Mouse (Mus musculus) erythroblast, embryonic 14.5 days (primary cell): ENCODE data around the gene Wdr34. TPM values are rescaled to one million over a fixed set of nuclear protein-coding genes. Genes with fewer than 3 reads are reported as not detected.
A peak's percentile ranks its signal among the peaks of the same experiment; 100 is the strongest.

ENCODE experiments used
- H3K27me3 ChIP-seq: 2 replicates; pipeline ENCODE4 v1.6.1; 2012; ENCODE audit warnings: inconsistent platforms; ENCODE audit not compliant: control insufficient read depth
- H3K36me3 ChIP-seq: 2 replicates; pipeline ENCODE4 v1.6.1; 2012; ENCODE audit warnings: mild to moderate bottlenecking, inconsistent platforms; ENCODE audit not compliant: control insufficient read depth
- H3K4me1 ChIP-seq: 2 replicates; pipeline ENCODE4 v1.6.1; 2012; ENCODE audit warnings: inconsistent platforms; ENCODE audit not compliant: control insufficient read depth
- H3K4me3 ChIP-seq: replicated peaks from 2 replicates; pipeline ENCODE3; 2012; ENCODE audit warnings: moderate library complexity, mild to moderate bottlenecking, inconsistent platforms
- H3K9me3 ChIP-seq: 2 replicates; pipeline ENCODE4 v1.6.1; 2012; ENCODE audit warnings: low read length, inconsistent platforms, mixed read lengths; ENCODE audit not compliant: control insufficient read depth
- GATA1 ChIP-seq: IDR thresholded peaks from 2 replicates; pipeline ENCODE4 v1.6.1; 2012; ENCODE audit warnings: low read length, inconsistent platforms, mixed read lengths
- TAL1 ChIP-seq: IDR thresholded peaks from 3 replicates; pipeline ENCODE4 v1.6.1; 2012; ENCODE audit warnings: low read length, inconsistent platforms, mixed read lengths
- polyA plus RNA-seq: library from polyadenylated mRNA; stranded (reverse); fragments of >175 nt; gene quantifications from 2 replicates; pipeline ENCODE4 v1.2.3, GENCODE M21; 2012

The Wdr34 gene
- polyA plus RNA-seq, result 0.69 and 1.6 TPM in 2 replicates

DNA sequence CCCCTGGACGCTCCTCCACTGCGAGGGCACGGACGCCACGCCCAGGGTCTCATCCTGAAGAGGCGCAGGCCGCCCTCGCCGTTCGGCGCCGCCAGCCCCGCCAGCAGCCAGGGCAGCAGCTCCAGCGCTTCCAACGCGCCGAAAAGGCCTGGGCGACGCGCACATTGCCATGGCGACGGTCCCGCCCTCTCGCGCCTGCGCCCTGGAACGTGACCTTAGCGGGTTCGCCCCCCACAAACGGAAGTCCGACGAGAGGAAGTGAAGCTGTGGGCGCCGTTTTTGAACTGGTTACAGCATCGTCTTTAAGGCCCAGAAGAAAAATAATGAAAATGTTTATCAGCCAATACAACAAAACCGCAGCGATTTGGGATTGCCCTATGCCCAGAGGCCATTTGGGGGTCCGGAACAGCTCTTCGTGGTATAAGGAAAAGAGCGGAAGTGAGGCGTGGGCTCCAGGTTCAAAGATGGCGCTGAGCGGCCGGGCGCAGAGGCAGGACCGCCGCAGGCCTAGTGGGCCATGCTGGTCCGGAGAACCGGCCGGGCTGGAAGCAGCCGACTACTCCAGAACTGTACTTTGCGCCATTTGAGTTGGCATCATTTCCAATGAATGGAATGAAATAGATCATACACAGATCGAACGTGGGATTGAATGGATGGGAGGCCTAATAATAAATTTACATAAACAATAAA, at the start of gene Wdr34:
Wdr34 (minus strand) TSS at position 183 of the 690 bp plus-strand sequence.
- Histone ChIP-seq H3K4me1 (peaks cover 26% of the 10 kb centered on the region), H3K36me3 (peaks cover 3% of the 10 kb centered on the region), H3K4me3 (peak within 1 kb of the TSS; percentile 65), H3K27me3 (peaks cover 8% of the 10 kb centered on the region), H3K9me3 (no peaks in the 10 kb centered on the region)
- TF ChIP-seq GATA1 (no peak), TAL1 (no peak)

DNA sequence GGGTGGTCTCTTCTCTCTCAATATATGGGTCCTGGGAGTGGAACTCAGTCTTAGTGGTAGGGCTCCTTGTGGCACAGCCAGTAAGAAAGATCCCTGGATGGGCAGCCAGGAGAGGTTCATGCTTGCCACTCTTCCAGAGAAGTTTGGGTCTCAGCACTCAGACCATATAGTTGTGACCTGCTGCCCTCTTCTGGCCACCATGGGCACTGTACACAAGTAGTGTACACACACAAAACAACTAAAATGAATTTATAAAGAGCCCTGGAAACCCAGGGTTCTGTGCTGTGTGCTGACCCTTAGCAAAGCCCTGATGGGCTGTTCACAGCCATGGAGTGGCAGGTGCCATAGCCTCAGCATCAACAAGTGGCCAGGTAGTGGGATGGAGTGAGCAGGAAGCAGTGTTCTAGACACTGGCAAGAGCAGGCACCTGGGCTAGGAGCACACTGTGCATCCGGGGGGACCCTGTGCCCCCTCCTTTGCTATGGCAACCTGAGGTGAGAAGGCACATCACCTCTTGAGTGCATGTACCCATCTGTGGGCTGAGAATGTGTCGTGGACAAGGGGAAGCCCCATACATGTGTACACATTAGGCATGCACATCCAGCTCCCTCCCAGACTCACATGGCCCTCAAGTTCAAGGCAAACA, 47.3 kb upstream of the Wdr34 start:
- peaks cover 64% of the 10 kb centered on the region for H3K4me1 ChIP-seq
- no peaks in the 10 kb centered on the region for H3K27me3 ChIP-seq
- peaks cover 39% of the 10 kb centered on the region for H3K36me3 ChIP-seq
- TF ChIP-seq TAL1, result no peak
- TF ChIP-seq GATA1, result no peak
- H3K4me3 ChIP-seq, result no peak overlapping the region
- no peaks in the 10 kb centered on the region for H3K9me3 ChIP-seq

DNA sequence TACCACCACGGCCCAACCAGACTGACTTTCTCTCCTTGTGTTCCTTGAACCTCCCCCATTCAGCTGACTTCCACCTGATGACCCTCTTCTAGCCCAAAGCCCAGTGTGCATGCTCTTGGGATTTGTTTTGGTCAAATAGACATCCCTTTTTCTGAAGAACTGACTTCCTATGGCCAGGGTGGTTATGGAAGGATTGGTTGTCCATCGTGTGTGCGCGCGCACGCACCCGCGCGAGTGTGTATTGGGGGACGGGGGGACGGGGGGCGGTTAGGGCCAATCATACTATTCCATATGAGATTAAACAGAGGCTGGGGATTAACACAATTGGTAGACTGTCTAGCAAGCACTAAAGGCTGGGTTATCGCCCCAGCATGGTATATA, 45.5 kb upstream of the Wdr34 start:
- Histone ChIP-seq H3K4me1 (peaks cover 52% of the 10 kb centered on the region), H3K27me3 (no peaks in the 10 kb centered on the region), H3K36me3 (peaks cover 39% of the 10 kb centered on the region), H3K9me3 (no peaks in the 10 kb centered on the region), H3K4me3 (peak overlapping the region; percentile 77)
- TF ChIP-seq GATA1 (no peak), TAL1 (no peak)

DNA sequence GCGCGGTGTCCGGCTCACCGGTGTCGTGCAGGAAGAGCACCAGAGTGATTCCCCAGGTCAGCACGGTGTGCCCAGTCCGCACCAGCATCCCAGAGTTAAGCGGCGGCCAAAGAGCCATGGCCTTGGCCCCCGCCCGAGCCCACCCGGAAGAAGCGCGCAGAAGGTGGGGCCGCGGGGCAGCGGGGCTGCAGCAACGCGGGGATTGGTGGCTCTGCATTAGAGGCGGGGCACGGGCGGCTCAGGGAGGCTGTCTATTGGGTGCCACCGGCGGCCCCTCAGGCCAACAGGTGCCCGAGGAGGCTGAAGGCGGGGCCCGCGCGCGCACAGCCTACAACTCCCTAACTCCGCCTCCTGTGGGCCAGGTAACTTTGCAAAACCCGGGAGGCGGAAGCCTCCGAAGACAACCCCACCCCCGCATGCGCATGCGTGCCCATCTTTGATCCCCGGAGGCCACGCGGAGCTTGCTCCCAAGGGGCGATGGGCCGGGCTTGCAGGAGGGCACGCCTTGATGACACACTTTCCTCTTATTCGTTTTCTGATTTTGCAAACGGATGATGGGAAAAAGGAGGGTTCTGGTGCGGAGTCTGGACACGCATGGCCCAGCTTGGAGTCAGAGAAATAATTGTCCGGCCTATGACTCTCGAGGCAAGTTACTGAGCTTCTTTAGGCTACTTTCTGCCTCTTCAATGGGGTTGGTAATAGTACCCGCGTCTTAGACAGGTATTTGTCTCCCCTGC, 45.0 kb upstream of the Wdr34 start, which contains the start of gene Zdhhc12:
Zdhhc12 (minus strand) TSS at position 178 of the 737 bp plus-strand sequence.
- peaks cover 34% of the 10 kb centered on the region for H3K36me3 ChIP-seq
- TF ChIP-seq GATA1 (no peak), TAL1 (no peak)
- peaks cover 46% of the 10 kb centered on the region for H3K4me1 ChIP-seq
- no peaks in the 10 kb centered on the region for H3K9me3 ChIP-seq
- H3K27me3 ChIP-seq, result no peaks in the 10 kb centered on the region
- H3K4me3 ChIP-seq, result peak within 1 kb of the TSS; percentile 77

DNA sequence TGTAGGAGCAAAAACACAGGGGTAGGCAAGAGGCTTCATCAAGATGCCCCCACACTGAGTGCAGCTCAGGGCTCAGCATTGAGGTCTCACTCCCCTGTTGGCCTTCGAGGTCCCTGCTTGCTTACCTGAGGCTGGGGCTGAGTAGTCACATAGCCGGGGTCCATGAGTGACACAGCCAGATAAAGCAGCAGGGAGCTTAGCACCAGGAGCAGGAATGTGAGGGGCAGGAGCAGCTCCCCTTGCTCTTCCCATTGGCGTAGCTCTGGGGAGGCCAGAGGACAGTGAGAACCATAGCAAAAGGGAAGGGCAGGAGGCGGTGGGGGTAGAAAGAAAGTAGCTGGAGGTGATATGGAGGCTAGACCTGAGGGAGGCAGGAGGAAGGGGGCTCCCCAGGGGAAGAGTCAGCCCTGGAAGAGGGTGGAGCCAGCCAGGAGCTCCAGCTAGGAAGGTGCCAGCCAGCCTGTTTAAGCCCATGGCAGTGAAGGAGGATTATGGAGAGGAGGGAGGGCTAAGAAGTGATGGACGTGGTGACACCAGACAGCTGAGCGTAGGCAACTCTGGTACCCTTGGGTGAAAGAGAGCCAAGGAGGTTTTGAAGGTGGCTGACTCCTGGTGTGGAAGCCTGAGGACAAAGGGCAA, 43.7 kb upstream of the Wdr34 start:
- peaks cover 26% of the 10 kb centered on the region for H3K36me3 ChIP-seq
- H3K27me3 ChIP-seq, result no peaks in the 10 kb centered on the region
- no peaks in the 10 kb centered on the region for H3K9me3 ChIP-seq
- TF ChIP-seq GATA1 (no peak), TAL1 (no peak)
- H3K4me3 ChIP-seq, result peak overlapping the region; percentile 77
- H3K4me1 ChIP-seq, result peaks cover 46% of the 10 kb centered on the region

DNA sequence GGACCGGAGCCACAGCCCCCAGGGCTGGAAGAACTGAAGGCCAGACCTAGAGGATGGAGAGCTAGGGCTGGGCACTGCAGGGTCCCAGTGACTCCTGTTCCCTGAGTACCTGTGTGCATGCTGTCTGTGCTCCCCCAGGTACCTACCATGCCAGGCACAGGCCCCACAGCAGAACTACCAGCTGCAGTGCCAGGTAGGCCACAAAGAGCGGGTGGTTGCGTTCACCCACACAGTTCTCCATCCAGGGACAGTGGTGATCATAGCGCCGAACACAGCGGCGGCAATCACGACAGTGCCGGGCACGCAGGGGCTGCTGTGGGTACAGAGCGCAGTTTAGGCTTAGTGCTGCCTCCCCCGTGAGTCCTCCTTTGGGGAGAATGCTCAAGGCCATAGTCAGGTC, 42.8 kb upstream of the Wdr34 start:
- Histone ChIP-seq H3K4me3 (no peak overlapping the region), H3K4me1 (peaks cover 47% of the 10 kb centered on the region), H3K36me3 (peaks cover 26% of the 10 kb centered on the region), H3K27me3 (no peaks in the 10 kb centered on the region), H3K9me3 (no peaks in the 10 kb centered on the region)
- no peak for TF ChIP-seq GATA1
- no peak for TF ChIP-seq TAL1

DNA sequence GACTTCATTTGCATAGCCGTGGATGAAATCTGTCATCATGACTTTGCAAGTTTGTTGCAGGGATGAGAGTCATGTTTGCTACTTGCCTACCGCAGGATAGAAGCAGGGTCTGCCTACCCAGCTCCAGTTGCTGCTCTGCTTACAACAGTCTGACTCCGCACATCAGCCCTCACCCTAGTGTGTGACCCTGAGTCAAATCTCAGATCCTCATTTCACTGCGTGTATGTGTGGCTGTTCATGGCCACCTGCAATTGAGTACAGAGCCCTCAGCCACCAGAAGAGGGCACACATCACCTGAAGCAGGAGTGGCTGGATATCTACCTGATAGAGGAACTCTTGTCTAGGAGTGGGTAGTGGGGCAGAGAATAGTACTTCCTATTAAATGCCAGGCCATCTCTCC, 38.6 kb upstream of the Wdr34 start:
- Histone ChIP-seq H3K36me3 (peaks cover 23% of the 10 kb centered on the region), H3K9me3 (no peaks in the 10 kb centered on the region), H3K4me1 (peaks cover 13% of the 10 kb centered on the region), H3K4me3 (no peak overlapping the region), H3K27me3 (no peaks in the 10 kb centered on the region)
- TF ChIP-seq GATA1 (no peak), TAL1 (no peak)

DNA sequence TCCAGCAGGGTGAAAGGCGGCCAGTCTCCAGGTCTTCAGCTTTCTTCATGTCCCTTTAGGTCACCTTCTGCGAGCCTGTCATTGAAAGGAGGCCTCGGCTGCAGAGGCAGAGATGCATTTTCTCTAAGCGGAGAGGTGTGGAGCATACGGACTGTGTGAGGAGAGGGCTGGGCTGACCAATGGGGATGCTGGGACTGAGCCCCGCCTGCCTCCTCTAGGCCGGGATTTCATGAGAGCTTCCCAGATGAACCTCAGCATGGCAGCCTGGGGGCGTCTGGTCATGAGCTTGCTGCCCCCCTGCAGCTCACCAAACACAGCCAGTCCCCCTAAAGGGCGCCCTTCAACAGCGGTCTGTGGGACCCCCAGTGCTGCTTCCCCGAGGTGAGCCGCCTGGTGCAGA, 36.0 kb upstream of the Wdr34 start:
- TF ChIP-seq TAL1, result no peak
- Histone ChIP-seq H3K27me3 (no peaks in the 10 kb centered on the region), H3K4me1 (peaks cover 5% of the 10 kb centered on the region), H3K36me3 (no peaks in the 10 kb centered on the region; the same call in 1 of the 2 replicates), H3K9me3 (no peaks in the 10 kb centered on the region), H3K4me3 (no peak overlapping the region)

DNA sequence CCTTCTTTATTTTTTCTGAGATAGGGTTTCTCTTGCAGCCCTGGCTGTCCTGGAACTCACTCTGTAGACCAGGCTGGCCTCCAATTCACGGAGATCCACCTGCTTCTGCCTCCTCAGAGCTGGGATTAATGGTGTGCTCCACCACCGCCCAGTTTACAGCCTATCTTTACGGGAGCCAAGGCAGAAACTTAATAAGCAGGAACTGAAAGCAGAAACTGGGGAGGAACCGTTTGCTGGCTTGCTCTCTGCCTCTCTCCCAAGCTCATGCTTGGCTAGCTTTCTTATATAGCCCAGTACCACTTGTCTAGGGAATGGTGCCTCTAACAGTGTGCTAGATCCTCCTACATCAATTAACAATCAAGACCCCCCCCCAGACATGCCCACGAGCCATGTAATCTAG, 35.4 kb upstream of the Wdr34 start:
- H3K4me1 ChIP-seq, result peaks cover 5% of the 10 kb centered on the region
- TF ChIP-seq GATA1 (no peak), TAL1 (no peak)
- H3K36me3 ChIP-seq, result no peaks in the 10 kb centered on the region
- H3K27me3 ChIP-seq, result no peaks in the 10 kb centered on the region
- H3K9me3 ChIP-seq, result no peaks in the 10 kb centered on the region
- H3K4me3 ChIP-seq, result no peak overlapping the region
